Mouse (Mus musculus) ES-E14 (cell line): Measurements from ENCODE around the gene Myl7. TPM values are rescaled to one million over a fixed set of nuclear protein-coding genes. Genes with fewer than 3 reads are reported as not detected.

Source experiments
- DNase-seq: peaks from one replicate; pipeline ENCODE4 v3.0.0-alpha.2; 2013; ENCODE audit warnings: low read depth, low spot score
- H3K27ac ChIP-seq: 2 replicates; pipeline ENCODE4 v1.5.1; 2012; ENCODE audit warnings: low read depth, mild to moderate bottlenecking, low read length, moderate library complexity, mixed read lengths; ENCODE audit not compliant: poor library complexity, insufficient read depth, severe bottlenecking
- H3K36me3 ChIP-seq: 2 replicates; pipeline ENCODE4 v1.6.1; 2012; ENCODE audit warnings: mild to moderate bottlenecking, low read length, moderate library complexity, mixed read lengths; ENCODE audit not compliant: control insufficient read depth, poor library complexity, insufficient read depth, severe bottlenecking
- H3K4me1 ChIP-seq, 2 experiments: fragments of 150-350 bp in 1 of 2; sonication (generic) in 1 of 2; 2 replicates each; pipeline ENCODE4 v1.6.1; 2012; ENCODE audit warnings: low read length in 2 of 2, mild to moderate bottlenecking in 1 of 2, mixed read lengths in 1 of 2; ENCODE audit not compliant: control insufficient read depth in 2 of 2, insufficient read depth in 2 of 2, poor library complexity in 1 of 2
- H3K4me3 ChIP-seq, 2 experiments: fragments of 150-350 bp in 1 of 2; sonication (generic) in 1 of 2; 2 replicates each; pipeline ENCODE4 v1.5.1; 2012; ENCODE audit warnings: low read length in 2 of 2, low read depth in 1 of 2, mild to moderate bottlenecking in 1 of 2, mixed read lengths in 1 of 2; ENCODE audit not compliant: insufficient read depth in 1 of 2, poor library complexity in 1 of 2, severe bottlenecking in 1 of 2
- H3K9ac ChIP-seq: 2 replicates; pipeline ENCODE4 v1.6.1; 2012; ENCODE audit warnings: low read depth, mild to moderate bottlenecking, low read length, mixed read lengths; ENCODE audit not compliant: poor library complexity, insufficient read depth, severe bottlenecking
- H3K9me3 ChIP-seq: fragments of 150-350 bp; sonication (generic); 2 replicates; pipeline ENCODE4 v1.6.1; 2012; ENCODE audit warnings: low read depth, mild to moderate bottlenecking, low read length; ENCODE audit not compliant: control insufficient read depth, insufficient read depth
- CHD2 ChIP-seq: IDR thresholded peaks from 2 replicates; pipeline ENCODE4 v1.6.1; 2014; ENCODE audit warnings: mild to moderate bottlenecking, low read depth, low read length, inconsistent platforms
- HCFC1 ChIP-seq: IDR thresholded peaks from 2 replicates; pipeline ENCODE4 v1.6.1; 2012; ENCODE audit warnings: low read length, inconsistent platforms, borderline replicate concordance; ENCODE audit not compliant: insufficient read depth
- MAFK ChIP-seq: IDR thresholded peaks from 2 replicates; pipeline ENCODE4 v1.6.1; 2014; ENCODE audit warnings: mild to moderate bottlenecking, low read depth, low read length, inconsistent platforms; ENCODE audit not compliant: insufficient read depth
- ZC3H11A ChIP-seq: IDR thresholded peaks from 2 replicates; pipeline ENCODE4 v1.6.1; 2012; ENCODE audit warnings: low read depth, mild to moderate bottlenecking, inconsistent platforms, low read length, borderline replicate concordance
- ZNF384 ChIP-seq: IDR thresholded peaks from 2 replicates; pipeline ENCODE4 v1.6.1; 2012; ENCODE audit warnings: low read depth, low read length, inconsistent platforms
- in situ Hi-C, 2 experiments: fragments of 600-800 bp; cut with MboI; formaldehyde crosslinking; loops; one replicate each; pipeline ENCODE4 v1.15.1; 2025; ENCODE audit warnings: low sequenced_read_pairs in 2 of 2, inconsistent platforms in 1 of 2; ENCODE audit not compliant: unreplicated experiment in 2 of 2
- total RNA-seq: library from RNA; depleted of rRNA; stranded (reverse); fragments of 300-350 nt; gene quantifications from 2 replicates; pipeline ENCODE4 v1.2.3, GENCODE M21; 2012

Gene Myl7
- total RNA-seq, 1 experiment = 10.4 TPM

DNA sequence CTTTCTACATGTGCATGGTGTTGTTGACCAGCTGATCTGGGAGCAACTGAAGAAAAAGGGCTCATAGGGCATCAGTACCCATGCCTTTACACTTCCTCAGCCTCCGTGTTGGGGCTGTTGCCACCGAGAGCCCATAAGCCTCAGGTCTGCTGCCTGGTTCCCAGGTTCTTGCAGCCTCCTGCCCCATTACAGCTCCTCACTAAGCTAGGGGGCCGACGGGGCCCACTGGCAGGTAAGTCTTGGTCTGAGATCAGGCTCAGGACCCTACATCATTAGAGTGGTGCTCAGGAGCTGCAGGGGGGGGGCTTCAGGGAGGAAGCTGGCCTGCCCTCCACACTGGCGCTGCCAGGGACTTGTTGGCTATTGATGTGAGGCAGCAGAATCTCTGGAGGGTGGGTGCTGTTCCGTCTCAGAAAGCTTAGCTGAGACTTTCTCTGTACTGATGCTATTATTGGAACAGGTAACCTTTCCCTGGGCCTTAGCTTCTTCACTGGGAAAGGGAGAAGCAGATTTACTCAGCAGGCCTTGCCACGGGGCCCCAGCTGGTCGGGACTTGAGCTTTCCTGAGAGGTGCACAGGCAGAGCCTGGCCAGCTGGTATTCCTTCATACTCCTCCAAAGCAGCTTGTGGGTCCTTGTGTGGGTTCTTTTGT is 42.0 kb downstream of the Myl7 start:
- H3K9ac ChIP-seq = no peak overlapping the region
- in situ Hi-C loops = no loop called here
- DNase-seq = no peak
- no peaks in the 10 kb centered on the region for H3K36me3 ChIP-seq
- H3K4me1 ChIP-seq = peaks cover 0 to 4% of the 10 kb centered on the region in 2 experiments; a peak in 1 of 4 replicates
- no peaks in the 10 kb centered on the region; the same call in 1 of the 2 replicates for H3K9me3 ChIP-seq
- no peak for TF ChIP-seq HCFC1
- TF ChIP-seq ZNF384 = no peak
- H3K27ac ChIP-seq = no peak overlapping the region
- no peak overlapping the region for H3K4me3 ChIP-seq

DNA sequence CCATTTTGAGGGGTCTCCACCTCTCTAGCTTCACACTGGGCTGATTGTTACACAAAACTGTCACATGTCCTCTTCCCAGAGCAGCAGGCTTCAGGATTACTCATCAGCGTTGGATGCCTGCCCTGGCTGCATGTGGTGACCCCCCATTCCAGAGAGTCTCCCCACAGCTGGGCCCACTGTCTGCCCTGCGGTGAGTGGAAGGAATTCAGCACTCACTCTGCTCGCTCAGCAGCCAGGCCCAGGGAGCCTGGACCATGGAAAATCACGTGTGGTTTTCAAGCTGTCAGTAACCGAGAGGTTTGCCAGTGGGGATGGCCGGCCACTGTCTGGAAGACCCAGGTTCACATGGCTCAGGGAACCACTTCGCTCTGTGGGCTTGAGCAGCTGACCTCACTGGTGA is 42.7 kb downstream of the Myl7 start:
- Histone ChIP-seq H3K9me3 (no peaks in the 10 kb centered on the region; the same call in 1 of the 2 replicates), H3K36me3 (no peaks in the 10 kb centered on the region), H3K27ac (no peak overlapping the region), H3K4me1 (peaks cover 0 to 4% of the 10 kb centered on the region in 2 experiments; a peak in 1 of 4 replicates), H3K9ac (no peak overlapping the region), H3K4me3 (no peak overlapping the region)
- no peak for DNase-seq
- TF ChIP-seq MAFK (no peak), HCFC1 (no peak)
- in situ Hi-C loops = no loop called here

DNA sequence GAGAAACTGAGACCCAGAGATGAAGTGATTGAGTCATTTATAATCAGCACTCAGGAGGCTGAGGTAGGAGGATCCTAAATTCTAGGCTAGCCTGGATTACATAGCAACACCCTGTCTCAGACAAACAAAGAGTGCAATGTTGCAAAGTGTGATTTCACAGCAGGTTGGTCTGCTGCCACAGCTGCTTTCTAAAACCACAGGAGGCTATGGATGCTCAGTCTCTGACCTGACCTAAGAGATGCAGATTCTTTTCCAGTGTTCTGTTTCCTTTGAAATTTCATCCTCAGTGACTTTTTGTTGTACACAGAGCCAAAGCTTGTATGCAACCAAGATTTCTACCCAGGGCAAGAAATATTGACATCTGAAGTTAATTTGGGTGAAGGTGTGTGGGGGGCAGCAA is 43.1 kb downstream of the Myl7 start:
- no peaks in the 10 kb centered on the region; the same call in 1 of the 2 replicates for H3K9me3 ChIP-seq
- TF ChIP-seq MAFK (no peak), ZNF384 (no peak)
- H3K9ac ChIP-seq = no peak overlapping the region
- H3K4me3 ChIP-seq = no peak overlapping the region
- H3K27ac ChIP-seq = no peak overlapping the region
- DNase-seq = no peak
- no peaks in the 10 kb centered on the region for H3K36me3 ChIP-seq
- in situ Hi-C loops = no loop called here
- H3K4me1 ChIP-seq = peaks cover 0 to 4% of the 10 kb centered on the region in 2 experiments; a peak in 1 of 4 replicates

DNA sequence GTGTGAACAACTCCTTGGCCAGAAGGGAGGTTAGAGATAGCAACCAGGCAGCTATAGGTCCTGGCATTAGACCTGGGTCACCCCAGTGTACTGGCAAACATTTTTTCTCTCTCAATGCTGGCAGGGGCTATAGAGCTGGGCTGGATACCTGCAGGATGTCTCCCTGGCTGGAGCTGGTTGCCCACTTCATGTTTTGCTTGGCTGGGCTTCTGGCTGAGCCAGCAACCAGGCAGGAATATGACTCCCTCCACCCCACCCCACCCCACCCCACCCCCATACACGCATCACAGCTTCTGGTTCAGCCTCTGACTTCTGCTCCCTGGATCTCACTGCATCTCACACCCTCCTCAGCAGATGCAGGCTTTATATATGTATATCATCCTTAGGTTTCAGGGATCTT is 46.3 kb downstream of the Myl7 start:
- Histone ChIP-seq H3K9me3 (no peaks in the 10 kb centered on the region), H3K27ac (no peak overlapping the region), H3K4me3 (no peak overlapping the region), H3K9ac (no peak overlapping the region), H3K4me1 (peaks cover 0 to 10% of the 10 kb centered on the region in 2 experiments; a peak in 2 of 4 replicates), H3K36me3 (no peaks in the 10 kb centered on the region)
- no peak for DNase-seq
- no peak for TF ChIP-seq HCFC1
- TF ChIP-seq ZNF384 = no peak
- no peak for TF ChIP-seq ZC3H11A
- no peak for TF ChIP-seq MAFK
- TF ChIP-seq CHD2 = no peak
- in situ Hi-C loops = no loop called here

DNA sequence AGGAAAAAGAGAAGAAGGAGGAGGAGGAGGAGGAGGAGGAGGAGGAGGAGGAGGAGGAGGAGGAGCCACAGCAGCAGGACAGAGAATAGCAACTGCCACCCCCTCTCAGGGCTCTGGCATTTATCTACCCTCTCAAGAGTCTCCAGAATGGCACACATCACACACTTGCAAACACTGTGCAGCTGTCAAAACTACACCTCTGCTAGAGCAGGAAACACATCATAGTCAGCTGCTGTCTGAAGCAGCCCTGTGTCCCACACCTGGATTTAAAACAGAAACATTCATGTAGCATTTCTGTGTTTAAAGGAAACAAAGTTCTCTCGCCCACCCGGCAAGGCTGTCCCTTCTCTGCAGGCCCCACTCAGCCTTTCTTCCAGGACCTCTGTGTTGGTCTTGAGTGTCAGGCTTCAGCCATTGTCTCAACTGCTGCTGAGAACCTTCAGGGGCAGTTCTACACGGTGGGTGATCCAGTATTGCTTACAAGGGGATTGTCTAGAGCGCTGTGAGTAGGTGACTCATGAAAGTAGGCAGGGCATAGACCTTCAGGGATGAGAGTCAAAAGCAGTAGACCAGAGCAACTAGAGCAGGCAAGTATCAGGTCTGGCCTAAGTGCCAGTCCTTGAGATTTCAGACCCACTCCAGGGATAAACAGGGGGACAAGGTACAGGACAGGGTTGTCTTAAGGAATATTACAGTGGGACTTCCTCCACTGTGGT is 47.4 kb downstream of the Myl7 start:
- H3K9me3 ChIP-seq = no peaks in the 10 kb centered on the region
- H3K4me3 ChIP-seq = no peak overlapping the region
- H3K27ac ChIP-seq = no peak overlapping the region
- in situ Hi-C loops = no loop called here
- no peaks in the 10 kb centered on the region for H3K36me3 ChIP-seq
- no peak for TF ChIP-seq HCFC1
- TF ChIP-seq ZNF384 = no peak
- TF ChIP-seq CHD2 = no peak
- TF ChIP-seq MAFK = no peak
- TF ChIP-seq ZC3H11A = no peak
- H3K4me1 ChIP-seq = peaks cover 0 to 10% of the 10 kb centered on the region in 2 experiments; a peak in 2 of 4 replicates
- H3K9ac ChIP-seq = no peak overlapping the region
- DNase-seq = no peak
